Mouse (Mus musculus): Measurements from ENCODE around the gene Nt5c. TPM values are rescaled to one million over a fixed set of nuclear protein-coding genes. Genes with fewer than 3 reads are reported as not detected.

Gene Nt5c
- polyA plus RNA-seq, 1 experiment from 2014 or later = 80.3 TPM

Small RNA genes within 50 kb of the gene (microRNA-seq; reads per million reads assigned to microRNA genes)
- gene Mir3968 = not detected

Other genes with a start within 250 kb of the Nt5c start
- 0.08 TPM in 1 of 2 replicates, not detected in the other for gene Grin2c, start 224.6 kb downstream of the Nt5c start, polyA plus RNA-seq (2016; fragmentation: Nextera tagmentation; extraction: Ambion mirVana)
- gene Fdxr, start 214.8 kb downstream of the Nt5c start, polyA plus RNA-seq (2016; fragmentation: Nextera tagmentation; extraction: Ambion mirVana) = 16.9 and 17.4 TPM in 2 replicates
- gene Fads6, start 194.2 kb downstream of the Nt5c start, polyA plus RNA-seq (2016; fragmentation: Nextera tagmentation; extraction: Ambion mirVana) = 0.26 and 0.37 TPM in 2 replicates
- not detected in 2 replicates for gene Otop2, start 184.7 kb downstream of the Nt5c start, polyA plus RNA-seq (2016; fragmentation: Nextera tagmentation; extraction: Ambion mirVana)
- not detected in 2 replicates for gene Ush1g, start 169.8 kb downstream of the Nt5c start, polyA plus RNA-seq (2016; fragmentation: Nextera tagmentation; extraction: Ambion mirVana)
- not detected in 2 replicates for gene Otop3, start 157.1 kb downstream of the Nt5c start, polyA plus RNA-seq (2016; fragmentation: Nextera tagmentation; extraction: Ambion mirVana)
- 33.7 and 36.4 TPM in 2 replicates for gene Hid1, start 124.1 kb downstream of the Nt5c start, polyA plus RNA-seq (2016; fragmentation: Nextera tagmentation; extraction: Ambion mirVana)
- gene Cdr2l, start 109.9 kb downstream of the Nt5c start, polyA plus RNA-seq (2016; fragmentation: Nextera tagmentation; extraction: Ambion mirVana) = 28.3 and 29.6 TPM in 2 replicates
- gene Mrpl58, start 88.1 kb downstream of the Nt5c start, polyA plus RNA-seq (2016; fragmentation: Nextera tagmentation; extraction: Ambion mirVana) = 222 and 232 TPM in 2 replicates
- gene Atp5h, start 71.9 kb downstream of the Nt5c start, polyA plus RNA-seq (2016; fragmentation: Nextera tagmentation; extraction: Ambion mirVana) = 843 and 857 TPM in 2 replicates
- 23.9 and 29.8 TPM in 2 replicates for gene Kctd2, start 71.7 kb downstream of the Nt5c start, polyA plus RNA-seq (2016; fragmentation: Nextera tagmentation; extraction: Ambion mirVana)
- not detected in 2 replicates for gene Trim80, start 51.3 kb downstream of the Nt5c start, polyA plus RNA-seq (2016; fragmentation: Nextera tagmentation; extraction: Ambion mirVana)
- gene Slc16a5, start 29.4 kb downstream of the Nt5c start, polyA plus RNA-seq (2016; fragmentation: Nextera tagmentation; extraction: Ambion mirVana) = not detected in 2 replicates
- gene Armc7, start 16.2 kb downstream of the Nt5c start, polyA plus RNA-seq (2016; fragmentation: Nextera tagmentation; extraction: Ambion mirVana) = 10.9 and 11.0 TPM in 2 replicates
- 1,151 and 1,196 TPM in 2 replicates for gene Jpt1, start 22.5 kb upstream of the Nt5c start, polyA plus RNA-seq (2016; fragmentation: Nextera tagmentation; extraction: Ambion mirVana)
- gene Sumo2, start 44.4 kb upstream of the Nt5c start, polyA plus RNA-seq (2016; fragmentation: Nextera tagmentation; extraction: Ambion mirVana) = 1,429 and 1,474 TPM in 2 replicates
- 194 and 199 TPM in 2 replicates for gene Nup85, start 72.6 kb upstream of the Nt5c start, polyA plus RNA-seq (2016; fragmentation: Nextera tagmentation; extraction: Ambion mirVana)
- gene Mrps7, start 112.1 kb upstream of the Nt5c start, polyA plus RNA-seq (2016; fragmentation: Nextera tagmentation; extraction: Ambion mirVana) = 87.4 and 89.5 TPM in 2 replicates
- gene Gga3, start 112.2 kb upstream of the Nt5c start, polyA plus RNA-seq (2016; fragmentation: Nextera tagmentation; extraction: Ambion mirVana) = 32.3 and 35.1 TPM in 2 replicates
- gene Mif4gd, start 121.1 kb upstream of the Nt5c start, polyA plus RNA-seq (2016; fragmentation: Nextera tagmentation; extraction: Ambion mirVana) = 15.2 and 16.5 TPM in 2 replicates
- 28.4 and 29.7 TPM in 2 replicates for gene Slc25a19, start 136.4 kb upstream of the Nt5c start, polyA plus RNA-seq (2016; fragmentation: Nextera tagmentation; extraction: Ambion mirVana)
- 124 and 137 TPM in 2 replicates for gene Grb2, start 216.7 kb upstream of the Nt5c start, polyA plus RNA-seq (2016; fragmentation: Nextera tagmentation; extraction: Ambion mirVana)

All from forebrain, embryonic 12.5 days (tissue).